Mouse (Mus musculus) Muller cell, postnatal 12 days (primary cell): ENCODE measurements around the gene Nckap5.
A peak's percentile ranks its signal among the peaks of the same experiment; 100 is the strongest.

Experiments
- DNase-seq: peaks from one replicate; pipeline ENCODE4 v3.0.0-alpha.2; 2015; ENCODE audit errors: inconsistent ontology term

Nckap5 gene

DNA sequence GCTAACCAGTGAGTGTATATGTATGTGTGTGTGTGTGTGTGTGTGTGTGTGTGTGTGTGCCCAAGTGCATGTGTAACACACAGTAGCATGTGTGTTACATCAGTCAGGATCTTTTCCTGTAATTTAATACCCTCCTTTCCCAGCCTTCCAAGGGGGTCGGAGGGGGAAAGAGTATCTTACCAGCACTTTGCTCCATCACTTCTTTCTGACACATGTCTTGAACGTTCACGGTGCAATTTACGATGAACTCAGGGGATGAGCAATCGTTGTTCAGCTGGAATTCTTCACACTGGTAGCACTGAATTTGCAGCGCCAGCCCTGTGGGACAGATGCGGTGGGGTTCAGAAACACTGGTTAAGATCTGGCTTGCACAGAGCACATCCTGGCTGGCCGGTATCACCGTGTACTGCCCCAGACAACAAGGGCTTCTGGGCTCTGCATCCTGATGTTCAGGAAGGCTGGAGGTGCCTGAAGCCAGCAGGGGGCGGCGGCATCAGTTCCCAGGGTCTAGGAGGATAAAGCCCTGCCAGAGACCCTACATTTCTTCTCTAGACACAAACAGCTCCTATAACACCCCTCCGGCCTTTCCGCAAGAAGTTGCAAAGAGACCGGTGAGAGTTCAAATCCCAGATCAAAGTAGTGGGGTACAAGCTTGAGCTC is 920.3 kb downstream of the Nckap5 start:
- DNase-seq = peak; percentile 34

DNA sequence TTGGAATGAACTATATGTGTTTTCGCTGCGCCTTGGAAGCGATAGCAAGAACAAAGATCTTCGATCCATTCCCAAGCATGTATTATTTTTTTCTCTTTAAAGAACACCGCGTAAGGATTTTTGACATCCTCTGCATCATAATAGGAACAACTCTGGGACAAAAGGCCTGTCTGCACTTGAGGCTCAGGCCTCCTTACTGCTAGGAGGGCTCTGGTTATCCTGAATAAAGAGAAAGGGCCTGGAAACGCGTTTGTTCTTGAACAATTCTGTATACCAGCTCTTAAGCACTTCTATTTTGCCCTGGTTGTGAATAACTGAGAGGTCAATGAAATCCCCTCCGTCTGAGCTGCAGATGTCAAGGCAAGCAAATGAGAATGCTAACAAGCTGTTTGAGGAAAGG is 937.4 kb downstream of the Nckap5 start:
- no peak for DNase-seq

DNA sequence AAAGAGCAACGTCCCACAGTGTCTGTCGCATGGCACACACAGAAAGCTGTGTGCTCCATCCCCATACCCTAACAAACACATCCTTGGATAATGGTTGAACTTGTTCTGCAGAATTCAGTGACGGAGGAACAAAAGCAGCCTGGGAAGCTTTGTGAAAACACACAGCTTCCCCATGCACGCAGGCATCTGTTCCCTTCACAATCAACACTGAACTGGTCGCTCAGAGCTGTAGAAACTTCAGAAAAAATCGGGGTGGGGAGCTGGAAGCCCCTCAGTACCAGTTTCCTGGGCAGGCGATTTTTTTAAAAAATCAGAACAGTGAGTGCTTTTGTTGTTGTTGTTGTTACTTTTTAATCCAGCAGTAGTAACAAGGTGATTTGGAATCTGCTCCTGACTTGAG is 960.5 kb downstream of the Nckap5 start:
- no peak for DNase-seq
